Mouse (Mus musculus): ENCODE measurements around the gene Ncf2. TPM values are rescaled to one million over a fixed set of nuclear protein-coding genes. Genes with fewer than 3 reads are reported as not detected.

Gene Ncf2
- total RNA-seq, 2 experiments from 2014 or later, result 7.0 to 11.5 TPM

- no peak for DNase-seq (ENCODE audit: low spot score in 2 of 2)
Observed at GRCm38 (mm10) chr1:152795688-152796255, 4.2 kb upstream of the Ncf2 start.

DNA sequence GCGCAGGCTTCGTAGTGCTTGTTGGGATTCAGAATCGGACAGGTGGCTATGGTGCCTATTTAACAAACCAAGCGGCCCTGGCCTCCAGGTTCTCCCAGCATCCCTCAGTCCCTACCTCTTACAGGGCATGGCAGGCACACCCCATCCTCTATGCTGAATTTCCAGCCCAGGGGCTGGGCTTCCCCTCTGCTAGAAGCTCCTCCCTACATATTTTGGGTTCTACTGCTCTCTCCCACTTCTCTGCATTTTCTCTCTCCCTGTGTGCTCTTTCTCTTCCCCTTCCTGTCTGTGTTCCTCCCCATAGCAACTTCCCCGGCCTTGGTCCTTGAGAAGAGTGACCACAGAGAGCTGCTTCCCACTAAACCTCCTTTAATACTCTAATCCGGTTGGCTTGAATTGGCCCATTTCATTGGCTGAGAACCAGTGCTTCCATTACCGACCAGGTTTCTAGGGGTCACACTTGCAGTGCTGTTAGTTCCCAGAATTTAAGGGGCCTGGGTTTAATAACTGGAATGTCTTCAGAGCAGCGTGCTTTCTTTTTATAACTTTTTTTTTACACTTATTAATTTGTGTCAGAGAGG, 3.2 kb upstream of the Ncf2 start:
- no peak for DNase-seq (ENCODE audit: low spot score in 2 of 2)

DNA sequence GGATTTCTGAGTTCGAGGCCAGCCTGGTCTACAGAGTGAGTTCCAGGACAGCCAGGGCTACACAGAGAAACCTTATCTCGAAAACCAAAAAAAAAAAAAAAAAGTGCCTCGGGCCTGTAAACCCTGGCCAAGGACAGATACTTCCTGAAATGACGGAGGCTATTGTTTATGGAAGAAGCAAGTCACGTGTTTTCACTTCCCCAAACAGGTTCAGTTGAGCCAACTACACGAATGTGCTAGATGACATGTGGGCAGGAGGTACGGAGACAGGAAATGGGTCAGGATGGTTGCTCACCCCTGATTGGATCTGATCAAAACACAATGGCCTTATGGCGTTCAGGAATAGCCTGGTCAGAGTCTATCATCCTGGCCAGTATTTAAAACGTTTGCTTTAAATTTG, 1.9 kb upstream of the Ncf2 start:
- no peak for DNase-seq (ENCODE audit: low spot score in 2 of 2)

DNA sequence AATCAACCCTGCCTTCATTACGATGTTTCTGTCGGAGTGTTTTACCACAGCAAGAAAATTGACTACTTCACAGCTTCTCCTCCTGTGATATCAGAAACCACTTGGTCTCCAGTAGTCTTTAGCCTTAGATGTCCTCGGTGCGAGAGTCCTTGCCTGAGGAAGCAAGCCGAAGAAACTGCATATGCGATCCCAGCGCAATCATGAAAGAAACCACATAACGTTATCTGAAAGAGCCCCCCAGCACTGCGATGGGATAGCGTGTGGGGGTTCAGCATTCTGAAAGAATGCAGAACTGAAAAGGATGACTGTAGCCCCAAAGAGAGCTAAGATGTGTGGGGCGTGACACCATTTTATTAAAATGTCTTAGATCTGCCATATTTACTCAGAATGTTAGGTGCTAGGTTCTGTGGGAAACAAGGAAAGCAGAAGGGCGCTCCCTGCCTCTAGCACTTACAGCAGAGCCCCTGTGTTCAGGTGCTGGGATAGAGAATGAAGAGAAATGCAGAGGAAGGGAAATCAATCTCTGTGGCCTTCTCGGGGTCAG, 711 bp downstream of the Ncf2 start:
- no peak for DNase-seq (ENCODE audit: low spot score in 2 of 2)

GRCm38 (mm10) chr1:152804907-152805306, 4.9 kb downstream of the Ncf2 start:
- no peak for DNase-seq (ENCODE audit: low spot score in 2 of 2)

GRCm38 (mm10) chr1:152807619-152808391, 7.8 kb downstream of the Ncf2 start:
- DNase-seq (ENCODE audit: low spot score in 2 of 2), result no peak

- DNase-seq (ENCODE audit: low spot score in 2 of 2), result no peak
Observed at GRCm38 (mm10) chr1:152808392-152808680, 8.3 kb downstream of the Ncf2 start.

- no peak for DNase-seq (ENCODE audit: low spot score in 2 of 2)
Observed at GRCm38 (mm10) chr1:152809541-152810252, 9.7 kb downstream of the Ncf2 start.

DNA sequence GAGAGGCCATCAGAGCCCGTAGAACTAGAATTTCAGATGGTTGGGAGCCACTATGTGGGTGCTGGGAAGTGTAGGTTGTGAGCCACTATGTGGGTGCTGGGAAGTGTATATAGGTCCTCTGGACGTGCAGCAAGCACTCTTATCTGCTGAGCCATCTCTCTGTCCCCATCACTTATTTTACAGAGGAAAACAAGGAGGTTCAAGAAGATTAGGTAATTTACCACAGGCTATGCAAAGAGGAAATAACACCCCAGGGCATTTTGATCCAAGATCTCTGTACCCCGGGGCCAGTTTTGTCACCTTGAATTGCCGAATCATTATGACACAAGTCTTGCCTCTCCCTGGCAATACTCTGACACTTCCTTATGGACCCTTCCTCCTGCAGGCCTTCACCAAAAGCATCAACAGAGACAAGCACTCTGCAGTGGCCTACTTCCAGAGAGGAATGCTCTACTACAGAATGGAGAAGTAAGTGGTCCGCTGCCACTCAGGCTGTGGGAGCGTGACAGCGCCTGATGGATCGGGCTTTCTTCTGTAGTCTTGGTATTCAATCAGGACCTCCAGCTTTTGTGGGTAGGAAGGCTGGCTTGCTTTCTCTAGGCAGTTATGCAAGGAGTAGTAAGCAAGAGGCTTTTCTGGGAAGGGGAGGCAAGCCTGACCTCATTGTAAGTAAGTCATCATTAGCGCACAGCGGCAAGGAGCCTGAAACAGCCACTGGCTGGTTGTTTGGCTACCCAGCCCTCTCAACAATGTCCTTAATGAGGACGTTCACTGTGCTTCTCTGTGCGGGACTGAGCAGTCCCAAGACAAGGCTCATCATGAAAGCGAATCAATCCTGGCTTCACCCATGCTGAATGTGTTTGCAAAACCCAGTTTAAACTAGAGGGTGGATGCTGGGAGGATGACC, 10.8 kb downstream of the Ncf2 start:
- DNase-seq (ENCODE audit: low spot score in 2 of 2), result no peak

DNA sequence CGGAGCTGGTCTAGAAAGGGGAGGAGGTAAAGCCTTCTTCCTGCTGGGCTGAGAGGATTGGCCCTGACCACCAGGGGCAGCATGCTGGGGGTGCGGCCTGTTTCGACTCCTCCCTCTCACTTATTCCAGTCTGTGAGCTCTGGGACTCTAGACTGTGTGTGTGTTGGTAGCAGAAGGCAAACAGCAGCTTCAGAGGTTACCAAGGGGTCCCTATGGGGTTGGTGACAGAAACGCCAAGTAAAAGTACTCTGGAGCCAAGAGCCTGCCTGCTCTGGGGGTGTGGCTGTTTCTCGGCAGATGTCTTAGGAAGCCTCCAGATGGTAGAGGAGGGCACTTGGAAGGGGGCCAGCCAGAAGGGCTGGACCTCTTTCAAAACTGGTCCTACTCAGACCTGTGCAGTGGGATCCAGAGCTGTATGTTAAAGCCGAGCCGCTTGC, 15.3 kb downstream of the Ncf2 start:
- DNase-seq (ENCODE audit: low spot score in 2 of 2), result no peak

DNA sequence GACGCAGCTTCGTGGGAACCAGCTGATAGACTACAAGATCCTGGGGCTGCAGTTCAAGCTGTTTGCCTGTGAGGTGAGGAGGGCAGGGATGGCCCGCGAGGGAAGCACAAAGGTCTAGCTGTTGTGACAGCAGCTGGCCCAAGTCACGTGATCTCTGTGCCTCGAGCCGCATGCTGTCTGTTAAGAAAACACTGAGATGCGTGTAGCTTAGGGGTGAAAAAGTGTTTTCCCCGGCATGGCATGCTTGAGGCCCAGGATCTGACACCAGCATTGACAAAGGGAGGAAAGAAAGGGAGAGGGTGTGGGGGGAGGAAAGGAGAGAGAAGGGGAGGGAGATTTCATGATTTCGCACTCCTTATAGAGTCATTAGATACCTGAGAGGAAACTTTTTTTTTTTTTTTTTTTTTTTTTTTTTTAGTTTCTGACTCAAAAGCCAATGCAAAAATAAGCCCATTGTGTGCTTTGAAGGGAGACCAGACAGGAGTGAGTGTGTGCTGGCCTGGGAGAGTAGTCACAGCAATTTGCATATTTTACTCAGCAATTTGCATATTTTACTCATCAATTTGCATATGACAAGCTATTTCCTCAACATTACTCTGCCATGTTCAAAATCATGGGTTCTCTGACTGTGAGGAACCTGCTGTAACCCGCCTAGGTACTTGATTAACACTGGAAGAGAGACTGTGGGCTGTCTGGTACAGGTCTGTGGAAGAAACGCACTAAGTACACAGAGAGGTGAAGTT, 17.2 kb downstream of the Ncf2 start:
- no peak for DNase-seq (ENCODE audit: low spot score in 2 of 2)

DNA sequence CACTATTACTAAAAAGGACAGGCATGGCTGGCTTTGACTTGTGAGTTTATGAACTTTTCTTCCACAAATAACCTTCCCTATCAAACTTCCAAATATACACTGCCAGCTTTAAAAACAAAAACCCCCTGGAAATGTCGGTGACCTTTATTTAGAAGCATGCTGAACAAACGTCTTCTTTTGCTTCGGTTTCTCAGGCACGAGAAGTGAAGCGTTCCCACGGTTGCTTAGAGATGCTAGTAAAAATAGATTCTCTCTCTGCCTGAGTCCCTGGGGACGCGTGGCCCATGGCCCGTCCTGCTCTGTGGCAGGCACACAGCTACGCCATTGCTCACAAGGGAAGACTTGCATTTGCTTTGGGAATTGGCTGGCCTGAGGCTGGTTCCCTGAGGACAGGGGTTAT, 17.8 kb downstream of the Ncf2 start:
- DNase-seq (ENCODE audit: low spot score in 2 of 2), result no peak

- no peak for DNase-seq (ENCODE audit: low spot score in 2 of 2)
Observed at GRCm38 (mm10) chr1:152819558-152819957, 19.6 kb downstream of the Ncf2 start.

- no peak for DNase-seq (ENCODE audit: low spot score in 2 of 2)
Observed at GRCm38 (mm10) chr1:152820911-152821695, 21.1 kb downstream of the Ncf2 start.

GRCm38 (mm10) chr1:152821746-152822145, 21.8 kb downstream of the Ncf2 start:
- no peak for DNase-seq (ENCODE audit: low spot score in 2 of 2)

DNA sequence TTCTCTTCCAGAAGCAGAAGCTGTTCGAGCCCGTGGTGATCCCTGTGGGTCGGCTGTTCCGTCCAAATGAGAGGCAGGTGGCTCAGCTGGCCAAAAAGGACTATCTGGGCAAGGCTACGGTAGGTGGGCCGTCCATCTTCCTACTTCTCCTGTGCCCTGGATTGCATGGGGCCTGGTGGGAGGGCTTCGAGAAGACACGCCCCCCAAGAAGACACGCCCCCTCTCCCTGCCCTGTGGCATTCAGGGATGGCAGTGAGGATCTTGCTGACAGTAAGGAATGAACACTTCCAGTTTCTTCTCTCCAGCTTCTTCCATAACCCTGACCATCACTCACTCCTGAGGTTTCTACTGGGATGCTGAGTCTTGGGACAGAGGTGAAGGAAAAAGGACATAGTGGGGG, 24.2 kb downstream of the Ncf2 start:
- DNase-seq (ENCODE audit: low spot score in 2 of 2), result no peak

DNA sequence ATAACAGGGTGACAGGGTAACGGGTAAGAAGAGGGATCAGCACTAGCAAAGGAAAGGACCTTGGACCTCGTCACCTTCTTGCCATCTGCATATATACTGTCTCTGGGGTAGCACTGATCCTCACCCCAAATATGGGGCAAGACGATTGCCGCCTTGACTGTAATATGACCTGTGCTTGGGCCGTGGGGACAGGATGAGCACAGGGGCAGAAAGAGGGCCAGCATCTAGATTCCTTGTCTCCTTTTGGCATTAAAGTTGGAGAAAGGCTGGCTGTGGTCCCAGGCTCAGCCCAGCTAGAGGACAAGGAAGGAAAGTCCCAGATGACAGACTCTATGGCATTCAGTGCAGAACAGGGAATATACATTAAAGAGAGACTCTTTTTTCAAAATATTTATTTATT, 26.5 kb downstream of the Ncf2 start:
- DNase-seq (ENCODE audit: low spot score in 2 of 2), result no peak

- DNase-seq (ENCODE audit: low spot score in 2 of 2), result no peak
Observed at GRCm38 (mm10) chr1:152828168-152828567, 28.2 kb downstream of the Ncf2 start.

GRCm38 (mm10) chr1:152828637-152829355, 28.8 kb downstream of the Ncf2 start:
- DNase-seq (ENCODE audit: low spot score in 2 of 2), result no peak

Measured in adrenal gland, adult 18-20 months (tissue).